14 mouse cellular contexts compared by ENCODE assay signal in the genomic region with DNA sequence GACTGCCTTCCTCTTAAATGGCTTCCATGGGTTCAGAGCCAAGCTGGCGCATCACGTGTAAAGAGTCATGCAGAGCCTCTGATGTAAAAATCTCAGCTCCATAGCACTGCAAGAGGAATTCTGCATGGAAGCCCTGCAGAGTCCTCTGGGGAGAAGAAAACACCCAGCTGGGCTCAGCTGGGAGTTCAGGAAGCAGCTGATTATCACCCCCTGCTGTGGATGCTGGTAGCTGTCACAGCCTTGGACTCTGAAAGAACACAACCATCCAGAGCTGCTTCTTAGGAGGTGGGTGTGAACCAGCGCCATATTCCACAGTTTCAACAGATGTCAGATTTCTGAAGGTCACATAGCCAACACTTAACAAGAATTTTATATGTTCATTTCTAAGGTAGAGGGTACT.
"Had no signal": no experiment of that assay in that cellular context is flagged by ENCODE, and none has a peak within 500 bp of the region (broad histone marks: within the 10 kb centered on the region; RNA-seq: fewer than 3 reads in every experiment).

No protein-coding gene starts in this region.

- H3K27me3 ChIP-seq: limb, embryonic 12.5 days; liver, embryonic 13.5 days; megakaryocyte, embryonic 14.5 days; midbrain, embryonic 12.5 days; neural tube, embryonic 13.5 days had no signal

- H3K9ac ChIP-seq: limb, embryonic 12.5 days; liver, embryonic 13.5 days; liver, postnatal 0 days; midbrain, embryonic 12.5 days; neural tube, embryonic 13.5 days had no signal

- H3K36me3 ChIP-seq: limb, embryonic 12.5 days; liver, embryonic 13.5 days; midbrain, embryonic 12.5 days; neural tube, embryonic 13.5 days had no signal

- H3K4me2 ChIP-seq: limb, embryonic 12.5 days; liver, embryonic 13.5 days; midbrain, embryonic 12.5 days; neural tube, embryonic 13.5 days had no signal

- DNase-seq: kidney, adult 2 months; kidney, postnatal 25 days; liver; liver, embryonic 13.5 days; liver, postnatal 0 days; thymus, postnatal 4 days had no signal

- H3K9me3 ChIP-seq: limb, embryonic 12.5 days; liver, embryonic 13.5 days; megakaryocyte, embryonic 14.5 days; midbrain, embryonic 12.5 days; neural tube, embryonic 13.5 days had no signal

- H3K4me3 ChIP-seq: limb, embryonic 12.5 days; liver, embryonic 13.5 days; megakaryocyte, embryonic 14.5 days; midbrain, embryonic 12.5 days; neural tube, embryonic 13.5 days had no signal

- H3K4me1 ChIP-seq: limb, embryonic 12.5 days; liver, embryonic 13.5 days; midbrain, embryonic 12.5 days had no signal

- ATAC-seq: liver, postnatal 0 days; lung, postnatal 0 days; midbrain, embryonic 16.5 days had no signal

- H3K27ac ChIP-seq: limb, embryonic 12.5 days; liver, embryonic 13.5 days; macrophage; midbrain, embryonic 12.5 days; neural tube, embryonic 13.5 days; stomach, postnatal 0 days had no signal
